Mouse (Mus musculus) effector memory CD4-positive, alpha-beta T cell, adult 7 months (primary cell): ENCODE data around the gene Sox9. TPM values are rescaled to one million over a fixed set of nuclear protein-coding genes. Genes with fewer than 3 reads are reported as not detected.

Experiments used
- polyA plus RNA-seq: library from polyadenylated mRNA; unstranded; fragments of 100-300 nt; shearing (Covaris generic); gene quantifications from one replicate; pipeline ENCODE4 v1.2.1, GENCODE M21; 2017

The Sox9 gene
- not detected for polyA plus RNA-seq

GRCm38 (mm10) chr11:112781994-112782356, at the start of gene Sox9:
Gene Sox9 (plus strand): TSS chr11:112782224.

